20 mouse cellular contexts compared by ENCODE assay signal in genomic region chr8:6340158-6340855, GRCm38 (mm10).
DNase-seq lines count a peak whose midpoint lies in the region; ATAC-seq and TF ChIP-seq lines count a peak whose summit lies in the region.
"Had no signal": no experiment of that assay in that cellular context is flagged by ENCODE, and none has a peak within 500 bp of the region (broad histone marks: within the 10 kb centered on the region; RNA-seq: fewer than 3 reads in every experiment).

No protein-coding gene starts in this region.

- no peak for TF ChIP-seq POLR2A in liver, adult 2 months (IDR thresholded peaks at IDR 0.05; ENCODE audit: extremely low read depth, insufficient read depth, low read length)

- 57% methylated on average over 3 of the region's 3 CpGs for WGBS in forebrain, embryonic 12.5 days
- 37% methylated on average over 3 of the region's 3 CpGs for WGBS in forebrain, postnatal 0 days
- WGBS in liver, adult 2 months, result 52% methylated on average over 3 of the region's 3 CpGs

- no peak overlapping the region for H3K9ac ChIP-seq in forebrain, embryonic 12.5 days
- H3K9ac ChIP-seq in forebrain, postnatal 0 days, result no peak overlapping the region
- no peak overlapping the region for H3K9ac ChIP-seq in liver, adult 2 months (ENCODE audit: low read depth, low read length)
- H3K9ac ChIP-seq: heart, embryonic 15.5 days; limb, embryonic 15.5 days had no signal

- H3K79me2 ChIP-seq in liver, adult 2 months (ENCODE audit: control insufficient read depth, insufficient read depth, low read length), result no peaks in the 10 kb centered on the region

- H3K4me3 ChIP-seq in forebrain, embryonic 12.5 days (replicated peaks), result no peak overlapping the region
- H3K4me3 ChIP-seq in forebrain, postnatal 0 days (ENCODE audit: low read depth, low read length), result no peak overlapping the region
- H3K4me3 ChIP-seq in liver, adult 2 months (ENCODE audit: insufficient read depth, low read depth, low read length), result no peak overlapping the region
- H3K4me3 ChIP-seq: gastrocnemius, adult 2 months; heart, embryonic 15.5 days; layer of hippocampus, adult 2 months; limb, embryonic 15.5 days; myocyte had no signal

- H3K9me3 ChIP-seq in forebrain, embryonic 12.5 days, result no peaks in the 10 kb centered on the region
- no peaks in the 10 kb centered on the region for H3K9me3 ChIP-seq in forebrain, postnatal 0 days (ENCODE audit: low read length)
- H3K9me3 ChIP-seq: heart, embryonic 15.5 days; limb, embryonic 15.5 days had no signal

- DNase-seq in forebrain, postnatal 0 days, result no peak
- peak; percentile 0 for DNase-seq in liver, adult 2 months (ENCODE audit: extremely low read depth, low read depth, low spot score)
- DNase-seq in liver, result no peak
- peak; percentile 82 for DNase-seq in 3T3-L1 (ENCODE audit: low read depth, low spot score)
- peak; percentile 24 for DNase-seq in forelimb bud, embryonic 11.5 days (ENCODE audit: low read depth, low spot score)
- DNase-seq in urinary bladder, postnatal 4 days (ENCODE audit: low spot score in 2 of 2), result no peak
- DNase-seq in urinary bladder, adult 2 months (ENCODE audit: low spot score), result no peak
- DNase-seq: B cell, adult 2 months; cerebellum, adult 18-20 months; gastrocnemius, adult 2 months; heart, adult 18-20 months; kidney, adult 9 months; lung, postnatal 10 days; right cerebral cortex, postnatal 25 days; thymus, postnatal 4 days had no signal

- H3K4me2 ChIP-seq in forebrain, embryonic 12.5 days, result no peak overlapping the region
- H3K4me2 ChIP-seq in forebrain, postnatal 0 days (ENCODE audit: low read depth), result no peak overlapping the region
- H3K4me2 ChIP-seq: heart, embryonic 15.5 days; limb, embryonic 15.5 days had no signal

- H3K27me3 ChIP-seq in forebrain, embryonic 12.5 days, result no peaks in the 10 kb centered on the region
- H3K27me3 ChIP-seq in forebrain, postnatal 0 days (ENCODE audit: insufficient read depth, low read length), result no peaks in the 10 kb centered on the region
- no peaks in the 10 kb centered on the region for H3K27me3 ChIP-seq in liver, adult 2 months (ENCODE audit: control insufficient read depth, insufficient read depth, low read length)
- H3K27me3 ChIP-seq: heart, embryonic 15.5 days; limb, embryonic 15.5 days had no signal

- no peak for TF ChIP-seq CTCF in forebrain, postnatal 0 days (IDR thresholded peaks at IDR 0.05; ENCODE audit: low read depth)
- no peak for TF ChIP-seq CTCF in liver, adult 2 months (IDR thresholded peaks at IDR 0.05; ENCODE audit: low read depth, low read length)

- no peaks in the 10 kb centered on the region for H3K4me1 ChIP-seq in forebrain, embryonic 12.5 days
- H3K4me1 ChIP-seq in forebrain, postnatal 0 days (ENCODE audit: insufficient read depth), result no peaks in the 10 kb centered on the region
- no peaks in the 10 kb centered on the region for H3K4me1 ChIP-seq in liver, adult 2 months (ENCODE audit: control insufficient read depth, insufficient read depth, low read length)
- H3K4me1 ChIP-seq: heart, embryonic 15.5 days; limb, embryonic 15.5 days had no signal

- ATAC-seq in forebrain, embryonic 12.5 days (ENCODE audit: low FRiP score), result peak; percentile 9; the same call in 1 of the 2 replicates
- no peak for ATAC-seq in forebrain, postnatal 0 days

- no peaks in the 10 kb centered on the region for H3K36me3 ChIP-seq in forebrain, embryonic 12.5 days (replicated peaks)
- H3K36me3 ChIP-seq in forebrain, postnatal 0 days (ENCODE audit: insufficient read depth), result no peaks in the 10 kb centered on the region
- no peaks in the 10 kb centered on the region for H3K36me3 ChIP-seq in liver, adult 2 months (ENCODE audit: control insufficient read depth, insufficient read depth, low read length)
- H3K36me3 ChIP-seq: heart, embryonic 15.5 days; limb, embryonic 15.5 days had no signal

- no peak overlapping the region for H3K27ac ChIP-seq in forebrain, embryonic 12.5 days
- H3K27ac ChIP-seq in forebrain, postnatal 0 days (ENCODE audit: low read depth, low read length), result no peak overlapping the region
- no peak overlapping the region for H3K27ac ChIP-seq in liver, adult 2 months (replicated peaks; ENCODE audit: insufficient read depth, low read depth, low read length)
- H3K27ac ChIP-seq: gastrocnemius, adult 2 months; heart, embryonic 15.5 days; layer of hippocampus, adult 2 months; limb, embryonic 15.5 days had no signal

Comparison
In these comparisons a context has a peak if more than half of its experiments do, and no peak if none do; other contexts are left out.
1. DNase-seq: peak in liver, adult 2 months (single experiment), 3T3-L1 (single experiment) and forelimb bud, embryonic 11.5 days (single experiment); none in forebrain, postnatal 0 days (single experiment), liver (single experiment), urinary bladder, postnatal 4 days (0 of 2) and urinary bladder, adult 2 months (single experiment).